Comparison of ENCODE assay signal across 8 mouse cellular contexts in the genomic region with DNA sequence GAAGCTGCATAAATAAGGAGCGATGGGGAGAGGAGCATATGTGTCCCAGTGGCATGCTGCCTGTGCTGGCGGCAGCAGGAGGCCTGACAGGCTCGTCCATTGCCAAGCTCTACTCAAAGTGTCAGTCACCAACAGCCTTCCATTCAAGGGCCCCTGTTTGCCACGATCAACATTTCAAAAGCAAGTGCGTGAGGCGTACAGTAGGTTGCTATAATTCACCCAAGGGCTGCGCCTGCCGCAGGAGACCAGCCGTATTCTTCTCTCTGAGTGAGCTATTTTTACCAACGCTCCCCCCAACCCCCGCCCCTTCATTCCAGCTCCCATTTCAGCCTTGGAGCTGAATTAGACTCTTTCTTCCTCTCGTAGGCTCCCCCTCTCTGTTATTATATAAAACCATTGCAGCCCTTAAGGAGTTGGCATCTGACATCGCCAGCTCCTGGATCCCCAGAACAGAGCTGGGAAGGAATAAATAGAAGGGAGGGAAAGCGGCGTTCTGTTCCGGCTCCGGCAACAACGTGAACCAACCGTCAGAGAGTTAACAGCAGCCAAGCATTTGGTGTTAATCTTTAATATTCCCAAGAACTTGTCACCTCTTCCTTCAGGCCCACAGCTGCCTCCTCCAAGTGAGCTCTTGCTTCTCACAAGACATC. TPM values are rescaled to one million over a fixed set of nuclear protein-coding genes. Genes with fewer than 3 reads are reported as not detected.
A peak's percentile ranks its signal among the peaks of the same experiment; 100 is the strongest.
DNase-seq lines count a peak whose midpoint lies in the region; ATAC-seq and TF ChIP-seq lines count a peak whose summit lies in the region.

No protein-coding gene starts in this region.

- no peaks in the 10 kb centered on the region for H3K36me3 ChIP-seq in heart, embryonic 13.5 days

- TF ChIP-seq POLR2A in brain, embryonic 14.5 days (IDR thresholded peaks at IDR 0.05; ENCODE audit: borderline replicate concordance, extremely low read depth, insufficient read depth, insufficient read length, poor library complexity, severe bottlenecking), result no peak

- peak overlapping the region; percentile 29 for H3K4me3 ChIP-seq in heart, embryonic 13.5 days

- peak overlapping the region; percentile 48 for H3K9ac ChIP-seq in heart, embryonic 13.5 days

- H3K27ac ChIP-seq in heart, embryonic 13.5 days (replicated peaks), result peak overlapping the region; percentile 80

- WGBS in heart, embryonic 13.5 days, result 17% methylated on average over 19 of the region's 19 CpGs

- no peak for ATAC-seq in heart, embryonic 13.5 days (ENCODE audit: extremely low read depth, insufficient number of reproducible peaks, low FRiP score, low TSS enrichment)

- no peak for TF ChIP-seq CTCF in brain, embryonic 14.5 days (IDR thresholded peaks at IDR 0.05; ENCODE audit: borderline replicate concordance, extremely low read depth, insufficient read depth, insufficient read length)

- DNase-seq in brain, embryonic 14.5 days (ENCODE audit: low read depth), result peak; percentile 98
- DNase-seq in cerebellum, postnatal 10 days, result peak; percentile 64 to 79
- DNase-seq in kidney, postnatal 10 days, result peak; percentile 33
- peak; percentile 16 for DNase-seq in lung, postnatal 14 days
- DNase-seq in adipocyte (ENCODE audit: low spot score), result no peak
- no peak for DNase-seq in embryo, embryonic 11 days
- DNase-seq in thymus, postnatal 10 days (ENCODE audit: low spot score in 2 of 2), result no peak

- H3K4me2 ChIP-seq in heart, embryonic 13.5 days, result peak overlapping the region; percentile 66

- peaks cover 54% of the 10 kb centered on the region for H3K4me1 ChIP-seq in heart, embryonic 13.5 days

- H3K27me3 ChIP-seq in heart, embryonic 13.5 days (replicated peaks), result no peaks in the 10 kb centered on the region

- H3K9me3 ChIP-seq in heart, embryonic 13.5 days, result peaks cover 6% of the 10 kb centered on the region; the same call in 1 of the 2 replicates

RNA-seq across cellular contexts. Expression of a gene that starts 59.5 kb away (rescaled TPM):
- polyA plus RNA-seq in brain, embryonic 14.5 days (2012; rRNA removed), result 259 and 433 TPM in 2 replicates
- polyA plus RNA-seq in heart, embryonic 13.5 days (2015; fragmentation: Nextera tagmentation; extraction: Ambion mirVana), result 317 and 335 TPM in 2 replicates

Comparison
In these comparisons a context has a peak if more than half of its experiments do, and no peak if none do; other contexts are left out.
1. DNase-seq: peak in brain, embryonic 14.5 days (single experiment), cerebellum, postnatal 10 days (2 of 2), kidney, postnatal 10 days (single experiment) and lung, postnatal 14 days (single experiment); none in adipocyte (single experiment), embryo, embryonic 11 days (single experiment) and thymus, postnatal 10 days (0 of 2).